Mouse (Mus musculus): ENCODE measurements around the gene Hamp2. TPM values are rescaled to one million over a fixed set of nuclear protein-coding genes. Genes with fewer than 3 reads are reported as not detected.

The Hamp2 gene
- total and polyA plus RNA-seq, 2 experiments from 2014 or later, result not detected

GRCm38 (mm10) chr7:30895217-30895616, 29.3 kb downstream of the Hamp2 start:
- no peaks in the 10 kb centered on the region for H3K27me3 ChIP-seq (ENCODE audit: insufficient read depth, low read length)
- TF ChIP-seq CTCF (IDR thresholded peaks at IDR 0.05; ENCODE audit: low read depth), result no peak
- no peaks in the 10 kb centered on the region for H3K4me1 ChIP-seq (ENCODE audit: insufficient read depth)
- ATAC-seq (no peak), DNase-seq (no peak)
- H3K9ac ChIP-seq, result no peak overlapping the region
- WGBS, result 94% methylated on average over 3 of the region's 3 CpGs
- H3K9me3 ChIP-seq (ENCODE audit: low read length), result no peaks in the 10 kb centered on the region
- H3K27ac ChIP-seq (ENCODE audit: low read depth, low read length), result no peak overlapping the region
- no peak overlapping the region for H3K4me2 ChIP-seq (ENCODE audit: low read depth)
- no peaks in the 10 kb centered on the region for H3K36me3 ChIP-seq (ENCODE audit: insufficient read depth)
- H3K4me3 ChIP-seq (ENCODE audit: low read depth, low read length), result no peak overlapping the region

GRCm38 (mm10) chr7:30892515-30892914, 32.0 kb downstream of the Hamp2 start:
- Histone ChIP-seq H3K36me3 (ENCODE audit: insufficient read depth) (no peaks in the 10 kb centered on the region), H3K27ac (ENCODE audit: low read depth, low read length) (no peak overlapping the region), H3K4me2 (ENCODE audit: low read depth) (no peak overlapping the region), H3K4me1 (ENCODE audit: insufficient read depth) (no peaks in the 10 kb centered on the region), H3K4me3 (ENCODE audit: low read depth, low read length) (no peak overlapping the region), H3K9me3 (ENCODE audit: low read length) (no peaks in the 10 kb centered on the region), H3K9ac (no peak overlapping the region), H3K27me3 (ENCODE audit: insufficient read depth, low read length) (no peaks in the 10 kb centered on the region)
- ATAC-seq, result no peak
- no peak for DNase-seq
- WGBS, result 73% methylated on average over 3 of the region's 3 CpGs
- TF ChIP-seq CTCF (IDR thresholded peaks at IDR 0.05; ENCODE audit: low read depth), result no peak

GRCm38 (mm10) chr7:30891746-30892145, 32.7 kb downstream of the Hamp2 start:
- Histone ChIP-seq H3K36me3 (ENCODE audit: insufficient read depth) (no peaks in the 10 kb centered on the region), H3K4me1 (ENCODE audit: insufficient read depth) (no peaks in the 10 kb centered on the region), H3K9me3 (ENCODE audit: low read length) (no peaks in the 10 kb centered on the region), H3K4me2 (ENCODE audit: low read depth) (no peak overlapping the region), H3K27ac (ENCODE audit: low read depth, low read length) (no peak overlapping the region), H3K9ac (no peak overlapping the region), H3K27me3 (ENCODE audit: insufficient read depth, low read length) (no peaks in the 10 kb centered on the region), H3K4me3 (ENCODE audit: low read depth, low read length) (no peak overlapping the region)
- 87% methylated on average over 9 of the region's 9 CpGs for WGBS
- DNase-seq, result no peak
- ATAC-seq, result no peak
- no peak for TF ChIP-seq CTCF (IDR thresholded peaks at IDR 0.05; ENCODE audit: low read depth)

- ATAC-seq, result no peak
- no peaks in the 10 kb centered on the region for H3K4me1 ChIP-seq (ENCODE audit: insufficient read depth)
- H3K9ac ChIP-seq, result no peak overlapping the region
- no peak overlapping the region for H3K4me2 ChIP-seq (ENCODE audit: low read depth)
- H3K27ac ChIP-seq (ENCODE audit: low read depth, low read length), result no peak overlapping the region
- WGBS, result 62% methylated on average over 2 of the region's 2 CpGs
- H3K27me3 ChIP-seq (ENCODE audit: insufficient read depth, low read length), result no peaks in the 10 kb centered on the region
- no peaks in the 10 kb centered on the region for H3K36me3 ChIP-seq (ENCODE audit: insufficient read depth)
- DNase-seq, result no peak
- H3K9me3 ChIP-seq (ENCODE audit: low read length), result no peaks in the 10 kb centered on the region
- TF ChIP-seq CTCF (IDR thresholded peaks at IDR 0.05; ENCODE audit: low read depth), result no peak
- no peak overlapping the region for H3K4me3 ChIP-seq (ENCODE audit: low read depth, low read length)
Observed at GRCm38 (mm10) chr7:30890681-30891080, 33.8 kb downstream of the Hamp2 start.

GRCm38 (mm10) chr7:30888786-30889185, 35.7 kb downstream of the Hamp2 start:
- Histone ChIP-seq H3K4me2 (ENCODE audit: low read depth) (no peak overlapping the region), H3K36me3 (ENCODE audit: insufficient read depth) (no peaks in the 10 kb centered on the region), H3K27ac (ENCODE audit: low read depth, low read length) (no peak overlapping the region), H3K9ac (no peak overlapping the region), H3K4me3 (ENCODE audit: low read depth, low read length) (no peak overlapping the region), H3K9me3 (ENCODE audit: low read length) (no peaks in the 10 kb centered on the region), H3K4me1 (ENCODE audit: insufficient read depth) (no peaks in the 10 kb centered on the region), H3K27me3 (ENCODE audit: insufficient read depth, low read length) (no peaks in the 10 kb centered on the region)
- no peak for DNase-seq
- ATAC-seq, result no peak
- no peak for TF ChIP-seq CTCF (IDR thresholded peaks at IDR 0.05; ENCODE audit: low read depth)
- 82% methylated on average over 7 of the region's 7 CpGs for whole genome bisulfite sequencing

- Histone ChIP-seq H3K9ac (no peak overlapping the region), H3K27me3 (ENCODE audit: insufficient read depth, low read length) (no peaks in the 10 kb centered on the region), H3K9me3 (ENCODE audit: low read length) (no peaks in the 10 kb centered on the region), H3K4me1 (ENCODE audit: insufficient read depth) (no peaks in the 10 kb centered on the region), H3K36me3 (ENCODE audit: insufficient read depth) (no peaks in the 10 kb centered on the region), H3K4me2 (ENCODE audit: low read depth) (no peak overlapping the region), H3K4me3 (ENCODE audit: low read depth, low read length) (no peak overlapping the region), H3K27ac (ENCODE audit: low read depth, low read length) (no peak overlapping the region)
- DNase-seq (no peak), ATAC-seq (no peak)
- TF ChIP-seq CTCF (IDR thresholded peaks at IDR 0.05; ENCODE audit: low read depth), result no peak
- WGBS, result 85% methylated on average over 14 of the region's 14 CpGs
Observed at GRCm38 (mm10) chr7:30887568-30888188, 36.8 kb downstream of the Hamp2 start.

- Histone ChIP-seq H3K9me3 (ENCODE audit: low read length) (no peaks in the 10 kb centered on the region), H3K27ac (ENCODE audit: low read depth, low read length) (no peak overlapping the region), H3K36me3 (ENCODE audit: insufficient read depth) (no peaks in the 10 kb centered on the region), H3K27me3 (ENCODE audit: insufficient read depth, low read length) (no peaks in the 10 kb centered on the region), H3K4me2 (ENCODE audit: low read depth) (no peak overlapping the region), H3K4me1 (ENCODE audit: insufficient read depth) (no peaks in the 10 kb centered on the region), H3K9ac (no peak overlapping the region), H3K4me3 (ENCODE audit: low read depth, low read length) (no peak overlapping the region)
- no peak for TF ChIP-seq CTCF (IDR thresholded peaks at IDR 0.05; ENCODE audit: low read depth)
- no peak for DNase-seq
- WGBS, result 81% methylated on average over 4 of the region's 4 CpGs
- no peak for ATAC-seq
Observed at GRCm38 (mm10) chr7:30886852-30887251, 37.6 kb downstream of the Hamp2 start.

All from forebrain, postnatal 0 days (tissue).